Mouse (Mus musculus) C2C12 (cell line): ENCODE results near the gene Faim2.

Experiments
- CEBPB ChIP-seq: IDR thresholded peaks from one replicate; pipeline ENCODE4 v1.6.1; 2011; ENCODE audit warnings: low read depth, mild to moderate bottlenecking, control low read depth, moderate library complexity
- CTCF ChIP-seq: IDR thresholded peaks from one replicate; pipeline ENCODE4 v1.5.1; 2011; ENCODE audit not compliant: control insufficient read depth, insufficient read depth, insufficient read length
- FOSL1 ChIP-seq: IDR thresholded peaks from one replicate; pipeline ENCODE4 v1.8.0; 2011; ENCODE audit warnings: mild to moderate bottlenecking, low read length; ENCODE audit not compliant: poor library complexity, insufficient read depth, severe bottlenecking
- MAX ChIP-seq: IDR thresholded peaks from one replicate; pipeline ENCODE4 v1.6.1; 2011; ENCODE audit warnings: mild to moderate bottlenecking, control low read depth
- MYOD1 ChIP-seq: IDR thresholded peaks from one replicate; pipeline ENCODE4 v1.6.1; 2011; ENCODE audit warnings: low read depth; ENCODE audit not compliant: control insufficient read depth, insufficient read length
- MYOG ChIP-seq: IDR thresholded peaks from one replicate; pipeline ENCODE4 v1.6.1; 2011; ENCODE audit not compliant: control insufficient read depth, insufficient read length; ENCODE audit errors: extremely low read depth
- USF1 ChIP-seq: IDR thresholded peaks from one replicate; pipeline ENCODE4 v1.6.1; 2011; ENCODE audit warnings: low read depth, mild to moderate bottlenecking, control low read depth, moderate library complexity

DNA sequence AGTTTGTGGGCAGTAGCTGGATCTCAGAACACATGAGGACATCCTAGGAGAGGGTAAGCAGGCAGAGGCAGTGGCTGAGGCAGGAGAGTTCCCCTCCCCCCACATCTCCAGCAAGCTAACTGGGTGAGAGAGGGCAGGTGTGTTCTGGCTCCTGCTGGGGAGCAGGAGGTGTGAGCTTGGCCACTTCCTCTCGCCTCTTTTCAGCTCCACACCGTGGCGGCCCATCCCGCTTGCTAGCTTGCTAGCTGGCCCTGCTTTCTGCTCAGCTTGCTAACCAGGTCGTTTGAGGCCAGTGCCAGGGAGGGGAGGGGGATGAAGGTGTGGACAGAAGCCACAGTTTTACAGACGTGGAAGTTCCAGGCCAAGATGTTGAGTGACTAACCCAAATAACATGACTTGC, 3.2 kb upstream of the Faim2 start:
- no peak for TF ChIP-seq CTCF
- no peak for TF ChIP-seq USF1
- no peak for TF ChIP-seq CEBPB
- no peak for TF ChIP-seq MYOG
- TF ChIP-seq MAX: no peak
- no peak for TF ChIP-seq FOSL1
- TF ChIP-seq MYOD1: no peak
